Mouse (Mus musculus) liver, embryonic 11.5 days (tissue): ENCODE data around the gene Cdk20. TPM values are rescaled to one million over a fixed set of nuclear protein-coding genes. Genes with fewer than 3 reads are reported as not detected.

Experiments
- ATAC-seq: fragments of 200-750 bp; cut with Nextera tagmentation; replicated peaks from 2 replicates; pipeline ENCODE4 v1.8.0; 2017; ENCODE audit warnings: moderate number of reproducible peaks, mild to moderate bottlenecking, moderate TSS enrichment, moderate library complexity; ENCODE audit not compliant: low FRiP score
- DNase-seq: peaks from one replicate; pipeline ENCODE4 v3.0.0-alpha.2; 2017; ENCODE audit warnings: low spot score
- H3K27ac ChIP-seq: fragments of 300-500 bp; sonication (generic); 2 replicates; pipeline ENCODE4 v1.5.1; 2014; ENCODE audit warnings: mild to moderate bottlenecking, low read depth, low read length, control low read depth
- H3K27me3 ChIP-seq: fragments of 300-500 bp; sonication (generic); replicated peaks from 2 replicates; pipeline ENCODE4 v1.6.1; 2014; ENCODE audit warnings: low read length, mixed read lengths; ENCODE audit not compliant: control insufficient read depth, insufficient read depth
- H3K36me3 ChIP-seq: fragments of 300-500 bp; sonication (generic); 2 replicates; pipeline ENCODE4 v1.6.1; 2014; ENCODE audit warnings: mild to moderate bottlenecking, low read length, moderate library complexity, mixed read lengths; ENCODE audit not compliant: control insufficient read depth, insufficient read depth
- H3K4me1 ChIP-seq: fragments of 300-500 bp; sonication (generic); replicated peaks from 2 replicates; pipeline ENCODE4 v1.6.1; 2014; ENCODE audit warnings: low read length, mixed read lengths; ENCODE audit not compliant: control insufficient read depth, insufficient read depth
- H3K4me2 ChIP-seq: fragments of 300-500 bp; sonication (generic); 2 replicates; pipeline ENCODE4 v1.6.1; 2014; ENCODE audit warnings: mild to moderate bottlenecking, control low read depth, moderate library complexity
- H3K4me3 ChIP-seq: fragments of 300-500 bp; sonication (generic); 2 replicates; pipeline ENCODE4 v1.5.1; 2014; ENCODE audit warnings: low read depth, low read length, control low read depth
- H3K9ac ChIP-seq: fragments of 300-500 bp; sonication (generic); 2 replicates; pipeline ENCODE4 v1.6.1; 2014; ENCODE audit warnings: low read depth, low read length, control low read depth
- H3K9me3 ChIP-seq: fragments of 300-500 bp; sonication (generic); 2 replicates; pipeline ENCODE4 v1.6.1; 2016; ENCODE audit warnings: low read length, inconsistent platforms, mixed read lengths; ENCODE audit not compliant: control insufficient read depth
- WGBS: fragments of 180-500 bp; shearing (Covaris S2); extraction: QIAGEN DNeasy Blood & Tissue Kit; methylation state at CpG from one replicate; pipeline ENCODE4 v1.1.7; 2014; 5-methylcytosine and 5-hydroxymethylcytosine counted together
- polyA plus RNA-seq: library from polyadenylated mRNA; unstranded; fragments of >200 nt; fragmentation: Nextera tagmentation; extraction: Ambion mirVana; gene quantifications from 2 replicates; pipeline ENCODE4 v1.2.1, GENCODE M21; 2014

The Cdk20 gene
- polyA plus RNA-seq, 1 experiment from 2014 or later: 6.4 TPM

- ATAC-seq (peak; percentile 32; the same call in 1 of the 2 replicates), DNase-seq (no peak)
- no peak overlapping the region for H3K4me3 ChIP-seq
- H3K27ac ChIP-seq: peak overlapping the region; percentile 21; the same call in 1 of the 2 replicates
- no peaks in the 10 kb centered on the region for H3K36me3 ChIP-seq
- no peaks in the 10 kb centered on the region for H3K9me3 ChIP-seq
- peaks cover 21% of the 10 kb centered on the region for H3K4me1 ChIP-seq
- 43% methylated on average over 3 of the region's 3 CpGs for WGBS
- H3K27me3 ChIP-seq: no peaks in the 10 kb centered on the region
- peak overlapping the region; percentile 31; the same call in 1 of the 2 replicates for H3K9ac ChIP-seq
- peak overlapping the region; percentile 24 for H3K4me2 ChIP-seq
Measured at GRCm38 (mm10) chr13:64402006-64402405, 30.1 kb upstream of the Cdk20 start.

GRCm38 (mm10) chr13:64402504-64402949 lies 29.6 kb upstream of the Cdk20 start:
- peaks cover 21% of the 10 kb centered on the region for H3K4me1 ChIP-seq
- peak overlapping the region; percentile 24 for H3K4me2 ChIP-seq
- peak overlapping the region; percentile 21; the same call in 1 of the 2 replicates for H3K27ac ChIP-seq
- 49% methylated on average over 10 of the region's 10 CpGs for WGBS
- no peaks in the 10 kb centered on the region for H3K27me3 ChIP-seq
- H3K9me3 ChIP-seq: no peaks in the 10 kb centered on the region
- H3K36me3 ChIP-seq: no peaks in the 10 kb centered on the region
- ATAC-seq (peak; percentile 70), DNase-seq (no peak)
- H3K9ac ChIP-seq: peak overlapping the region; percentile 6; the same call in 1 of the 2 replicates
- H3K4me3 ChIP-seq: no peak overlapping the region

- ATAC-seq (no peak), DNase-seq (no peak)
- no peak overlapping the region for H3K9ac ChIP-seq
- peak overlapping the region; percentile 21 for H3K27ac ChIP-seq
- peaks cover 21% of the 10 kb centered on the region for H3K4me1 ChIP-seq
- WGBS: 72% methylated on average over 8 of the region's 8 CpGs
- H3K36me3 ChIP-seq: no peaks in the 10 kb centered on the region
- no peaks in the 10 kb centered on the region for H3K9me3 ChIP-seq
- peak overlapping the region; percentile 24 for H3K4me2 ChIP-seq
- no peak overlapping the region for H3K4me3 ChIP-seq
- no peaks in the 10 kb centered on the region for H3K27me3 ChIP-seq
Measured at GRCm38 (mm10) chr13:64402951-64403460, 29.1 kb upstream of the Cdk20 start.

- H3K27me3 ChIP-seq: no peaks in the 10 kb centered on the region
- DNase-seq (no peak), ATAC-seq (no peak)
- peaks cover 21% of the 10 kb centered on the region for H3K4me1 ChIP-seq
- no peaks in the 10 kb centered on the region for H3K9me3 ChIP-seq
- no peak overlapping the region for H3K9ac ChIP-seq
- WGBS: 46% methylated on average over 3 of the region's 3 CpGs
- H3K36me3 ChIP-seq: no peaks in the 10 kb centered on the region
- H3K4me3 ChIP-seq: no peak overlapping the region
- no peak overlapping the region; the same call in 1 of the 2 replicates for H3K4me2 ChIP-seq
- no peak overlapping the region for H3K27ac ChIP-seq
Measured at GRCm38 (mm10) chr13:64403519-64403918, 28.6 kb upstream of the Cdk20 start.

- Histone ChIP-seq H3K9me3 (no peaks in the 10 kb centered on the region), H3K9ac (no peak overlapping the region), H3K4me2 (no peak overlapping the region), H3K27me3 (no peaks in the 10 kb centered on the region), H3K36me3 (no peaks in the 10 kb centered on the region), H3K27ac (no peak overlapping the region), H3K4me1 (peaks cover 26% of the 10 kb centered on the region), H3K4me3 (no peak overlapping the region)
- ATAC-seq (no peak), DNase-seq (no peak)
- WGBS: 76% methylated on average over 6 of the region's 6 CpGs
Measured at GRCm38 (mm10) chr13:64405550-64405949, 26.6 kb upstream of the Cdk20 start.

GRCm38 (mm10) chr13:64407992-64408391 lies 24.1 kb upstream of the Cdk20 start:
- Histone ChIP-seq H3K4me1 (peaks cover 21% of the 10 kb centered on the region), H3K4me3 (no peak overlapping the region), H3K9me3 (no peaks in the 10 kb centered on the region), H3K36me3 (no peaks in the 10 kb centered on the region), H3K4me2 (no peak overlapping the region), H3K27me3 (no peaks in the 10 kb centered on the region), H3K9ac (no peak overlapping the region), H3K27ac (no peak overlapping the region)
- no peak for ATAC-seq
- 79% methylated on average over 5 of the region's 5 CpGs for WGBS
- no peak for DNase-seq

- DNase-seq (no peak), ATAC-seq (peak; percentile 76)
- Histone ChIP-seq H3K27ac (peak overlapping the region; percentile 79), H3K4me2 (peak overlapping the region; percentile 56), H3K36me3 (no peaks in the 10 kb centered on the region), H3K9ac (peak overlapping the region; percentile 21; the same call in 1 of the 2 replicates), H3K9me3 (no peaks in the 10 kb centered on the region), H3K27me3 (no peaks in the 10 kb centered on the region), H3K4me3 (no peak overlapping the region), H3K4me1 (peaks cover 16% of the 10 kb centered on the region; the same call in 1 of the 2 replicates)
- 48% methylated on average over 5 of the region's 5 CpGs for WGBS
Measured at GRCm38 (mm10) chr13:64410604-64411003, 21.5 kb upstream of the Cdk20 start.

GRCm38 (mm10) chr13:64411282-64411681 lies 20.8 kb upstream of the Cdk20 start:
- ATAC-seq (peak; percentile 88), DNase-seq (no peak)
- Histone ChIP-seq H3K27ac (peak overlapping the region; percentile 95), H3K9ac (peak overlapping the region; percentile 44; the same call in 1 of the 2 replicates), H3K4me2 (peak overlapping the region; percentile 57), H3K36me3 (no peaks in the 10 kb centered on the region), H3K4me1 (peaks cover 16% of the 10 kb centered on the region; the same call in 1 of the 2 replicates), H3K9me3 (no peaks in the 10 kb centered on the region), H3K4me3 (0 out of 2 replicates have a peak overlapping the region, but pooled peaks have one; percentile 20), H3K27me3 (no peaks in the 10 kb centered on the region)
- WGBS: 36% methylated on average over 2 of the region's 2 CpGs

GRCm38 (mm10) chr13:64412752-64413257 lies 19.3 kb upstream of the Cdk20 start:
- H3K9ac ChIP-seq: no peak overlapping the region
- H3K4me3 ChIP-seq: no peak overlapping the region
- H3K4me1 ChIP-seq: peaks cover 16% of the 10 kb centered on the region; the same call in 1 of the 2 replicates
- peak overlapping the region; percentile 95; the same call in 1 of the 2 replicates for H3K27ac ChIP-seq
- no peak overlapping the region for H3K4me2 ChIP-seq
- no peaks in the 10 kb centered on the region for H3K9me3 ChIP-seq
- ATAC-seq: peak; percentile 41
- no peaks in the 10 kb centered on the region for H3K27me3 ChIP-seq
- 57% methylated on average over 2 of the region's 2 CpGs for WGBS
- DNase-seq: no peak
- no peaks in the 10 kb centered on the region for H3K36me3 ChIP-seq
